Mouse (Mus musculus) CH12.LX (cell line): ENCODE data around the gene Zeb2. TPM values are rescaled to one million over a fixed set of nuclear protein-coding genes. Genes with fewer than 3 reads are reported as not detected.

Experiments used
- DNase-seq: peaks from one replicate; pipeline ENCODE4 v3.0.0-alpha.2; 2013; ENCODE audit errors: extremely low read depth
- H3K27ac ChIP-seq: 2 replicates; pipeline ENCODE4 v1.5.1; 2012; ENCODE audit warnings: low read depth, mild to moderate bottlenecking, control low read depth, moderate library complexity; ENCODE audit not compliant: insufficient read depth
- H3K27me3 ChIP-seq: replicated peaks from 2 replicates; pipeline ENCODE3; 2012; ENCODE audit warnings: inconsistent platforms
- H3K36me3 ChIP-seq, 2 experiments: replicated peaks in 1 of 2; 2 replicates each; pipeline versions ENCODE3 to v1.6.1; 2012; ENCODE audit warnings: inconsistent platforms in 1 of 2, low read length in 1 of 2, mild to moderate bottlenecking in 1 of 2, mixed read lengths in 1 of 2, moderate library complexity in 1 of 2; ENCODE audit not compliant: control insufficient read depth in 1 of 2, insufficient read depth in 1 of 2
- H3K4me1 ChIP-seq, 2 experiments: 2 replicates each; pipeline ENCODE4 v1.6.1; 2012; ENCODE audit warnings: inconsistent platforms in 1 of 2, moderate library complexity in 1 of 2; ENCODE audit not compliant: insufficient read depth in 2 of 2, control insufficient read depth in 1 of 2
- H3K4me2 ChIP-seq: 2 replicates; pipeline ENCODE4 v1.6.1; 2012; ENCODE audit warnings: low read depth, mild to moderate bottlenecking, control low read depth; ENCODE audit not compliant: poor library complexity, insufficient read depth, severe bottlenecking
- H3K4me3 ChIP-seq, 3 experiments: fragments of 150-350 bp in 1 of 3; sonication (generic) in 1 of 3; replicated peaks in 1 of 3; 2 replicates each; pipeline versions ENCODE3 to v1.5.1; 2011 to 2012; ENCODE audit warnings: low read depth in 2 of 3, low read length in 2 of 3, mild to moderate bottlenecking in 2 of 3, moderate library complexity in 2 of 3, control low read depth in 1 of 3, improper control_type of control experiment in 1 of 3, inconsistent platforms in 1 of 3, mixed read lengths in 1 of 3; ENCODE audit not compliant: poor library complexity in 1 of 3
- H3K79me2 ChIP-seq: replicated peaks from 2 replicates; pipeline ENCODE4 v1.6.1; 2012; ENCODE audit warnings: mild to moderate bottlenecking, moderate library complexity; ENCODE audit not compliant: control insufficient read depth, poor library complexity, insufficient read depth, severe bottlenecking; ENCODE audit errors: extremely low read depth
- H3K9ac ChIP-seq: 2 replicates; pipeline ENCODE4 v1.6.1; 2012; ENCODE audit warnings: low read depth, mild to moderate bottlenecking, control low read depth, moderate library complexity; ENCODE audit not compliant: insufficient read depth
- H3K9me3 ChIP-seq: replicated peaks from 2 replicates; pipeline ENCODE3; 2012; ENCODE audit warnings: low read length, inconsistent platforms, mixed read lengths
- BHLHE40 ChIP-seq: IDR thresholded peaks from 2 replicates; pipeline ENCODE4 v1.6.1; 2011; ENCODE audit warnings: mild to moderate bottlenecking, low read depth, low read length, improper control_type of control experiment
- CHD1 ChIP-seq: IDR thresholded peaks from 2 replicates; pipeline ENCODE4 v1.6.1; 2012; ENCODE audit warnings: low read depth, low read length, improper control_type of control experiment, inconsistent platforms
- CHD2 ChIP-seq: IDR thresholded peaks from 2 replicates; pipeline ENCODE4 v1.6.1; 2011; ENCODE audit warnings: low read length, improper control_type of control experiment
- CTCF ChIP-seq, 2 experiments: IDR thresholded peaks in 1 of 2; conservative IDR thresholded peaks in 1 of 2; 2 replicates each; pipeline ENCODE4 v1.5.1; 2011 to 2012; ENCODE audit warnings: low read depth in 2 of 2, low read length in 2 of 2, improper control_type of control experiment in 1 of 2, inconsistent platforms in 1 of 2, mild to moderate bottlenecking in 1 of 2, moderate library complexity in 1 of 2
- E2F4 ChIP-seq: IDR thresholded peaks from 2 replicates; pipeline ENCODE4 v1.6.1; 2011; ENCODE audit warnings: low read depth, low read length, improper control_type of control experiment; ENCODE audit not compliant: insufficient replicate concordance
- ELF1 ChIP-seq: IDR thresholded peaks from 2 replicates; pipeline ENCODE4 v1.6.1; 2014; ENCODE audit warnings: low read depth, mild to moderate bottlenecking, inconsistent platforms, low read length, improper control_type of control experiment
- EP300 ChIP-seq: IDR thresholded peaks from 2 replicates; pipeline ENCODE4 v1.6.1; 2011; ENCODE audit warnings: low read length, improper control_type of control experiment
- ETS1 ChIP-seq: conservative IDR thresholded peaks from 2 replicates; pipeline ENCODE4 v1.6.1; 2012; ENCODE audit warnings: low read depth, mild to moderate bottlenecking, inconsistent platforms, low read length, improper control_type of control experiment, moderate library complexity
- GABPA ChIP-seq: IDR thresholded peaks from 2 replicates; pipeline ENCODE4 v1.6.1; 2012; ENCODE audit warnings: low read depth, low read length, improper control_type of control experiment, inconsistent platforms; ENCODE audit not compliant: insufficient replicate concordance
- HCFC1 ChIP-seq: IDR thresholded peaks from 2 replicates; pipeline ENCODE4 v1.6.1; 2012; ENCODE audit warnings: low read depth, mild to moderate bottlenecking, inconsistent platforms, low read length, improper control_type of control experiment
- IRF4 ChIP-seq: IDR thresholded peaks from 2 replicates; pipeline ENCODE4 v1.6.1; 2014; ENCODE audit warnings: low read depth, mild to moderate bottlenecking, inconsistent platforms, low read length, improper control_type of control experiment
- JUN ChIP-seq: IDR thresholded peaks from 2 replicates; pipeline ENCODE4 v1.6.1; 2011; ENCODE audit warnings: low read depth, mild to moderate bottlenecking, low read length, improper control_type of control experiment, moderate library complexity; ENCODE audit not compliant: insufficient read depth
- JUND ChIP-seq: conservative IDR thresholded peaks from 2 replicates; pipeline ENCODE4 v1.6.1; 2011; ENCODE audit warnings: low read depth, low read length, improper control_type of control experiment
- KAT2A ChIP-seq: IDR thresholded peaks from 2 replicates; pipeline ENCODE4 v1.6.1; 2012; ENCODE audit warnings: low read length, improper control_type of control experiment, inconsistent platforms; ENCODE audit not compliant: insufficient replicate concordance
- MAFK ChIP-seq: IDR thresholded peaks from 2 replicates; pipeline ENCODE4 v1.6.1; 2011; ENCODE audit warnings: low read length, improper control_type of control experiment; ENCODE audit not compliant: insufficient replicate concordance
- MAX ChIP-seq: IDR thresholded peaks from 2 replicates; pipeline ENCODE4 v1.6.1; 2011; ENCODE audit warnings: low read length, improper control_type of control experiment
- MAZ ChIP-seq: IDR thresholded peaks from 2 replicates; pipeline ENCODE4 v1.6.1; 2012; ENCODE audit warnings: low read depth, mild to moderate bottlenecking, inconsistent platforms, low read length, improper control_type of control experiment, moderate library complexity
- MEF2A ChIP-seq: IDR thresholded peaks from 2 replicates; pipeline ENCODE4 v1.6.1; 2014; ENCODE audit warnings: low read depth, mild to moderate bottlenecking, inconsistent platforms, low read length, improper control_type of control experiment, borderline replicate concordance
- MXI1 ChIP-seq: IDR thresholded peaks from 2 replicates; pipeline ENCODE4 v1.6.1; 2011; ENCODE audit warnings: mild to moderate bottlenecking, low read depth, low read length, improper control_type of control experiment
- MYC ChIP-seq: IDR thresholded peaks from 2 replicates; pipeline ENCODE4 v1.6.1; 2011; ENCODE audit warnings: low read depth, mild to moderate bottlenecking, improper control_type of control experiment, low read length
- NELFE ChIP-seq: IDR thresholded peaks from 2 replicates; pipeline ENCODE4 v1.6.1; 2011; ENCODE audit warnings: low read depth, low read length, improper control_type of control experiment
- NRF1 ChIP-seq: IDR thresholded peaks from 2 replicates; pipeline ENCODE4 v1.6.1; 2014; ENCODE audit warnings: low read depth, mild to moderate bottlenecking, inconsistent platforms, low read length, improper control_type of control experiment, moderate library complexity
- PAX5 ChIP-seq: IDR thresholded peaks from 2 replicates; pipeline ENCODE4 v1.6.1; 2012; ENCODE audit warnings: low read length, inconsistent platforms, mixed read lengths
- POLR2A ChIP-seq: IDR thresholded peaks from 2 replicates; pipeline ENCODE4 v1.6.1; 2011; ENCODE audit warnings: low read depth, mild to moderate bottlenecking, improper control_type of control experiment, low read length
- POLR2AphosphoS2 ChIP-seq: IDR thresholded peaks from 2 replicates; pipeline ENCODE4 v1.6.1; 2011; ENCODE audit warnings: low read depth, low read length, improper control_type of control experiment
- RAD21 ChIP-seq: IDR thresholded peaks from 2 replicates; pipeline ENCODE4 v1.6.1; 2011; ENCODE audit warnings: low read depth, mild to moderate bottlenecking, low read length, improper control_type of control experiment, moderate library complexity
- RCOR1 ChIP-seq: conservative IDR thresholded peaks from 2 replicates; pipeline ENCODE4 v1.6.1; 2012; ENCODE audit warnings: low read depth, mild to moderate bottlenecking, inconsistent platforms, low read length, improper control_type of control experiment
- SIN3A ChIP-seq: IDR thresholded peaks from 2 replicates; pipeline ENCODE4 v1.6.1; 2012; ENCODE audit warnings: low read length, improper control_type of control experiment, inconsistent platforms
- SMC3 ChIP-seq: IDR thresholded peaks from 2 replicates; pipeline ENCODE4 v1.6.1; 2011; ENCODE audit warnings: low read depth, low read length, improper control_type of control experiment
- TBP ChIP-seq: conservative IDR thresholded peaks from 2 replicates; pipeline ENCODE4 v1.6.1; 2011; ENCODE audit warnings: low read depth, low read length, improper control_type of control experiment
- TCF12 ChIP-seq: IDR thresholded peaks from 2 replicates; pipeline ENCODE4 v1.6.1; 2014; ENCODE audit warnings: low read depth, mild to moderate bottlenecking, inconsistent platforms, low read length, improper control_type of control experiment
- UBTF ChIP-seq: IDR thresholded peaks from 2 replicates; pipeline ENCODE4 v1.6.1; 2012; ENCODE audit warnings: low read depth, mild to moderate bottlenecking, inconsistent platforms, low read length, improper control_type of control experiment, moderate library complexity
- USF1 ChIP-seq: IDR thresholded peaks from 2 replicates; pipeline ENCODE4 v1.6.1; 2014; ENCODE audit warnings: low read depth, mild to moderate bottlenecking, inconsistent platforms, low read length, improper control_type of control experiment
- USF2 ChIP-seq: conservative IDR thresholded peaks from 2 replicates; pipeline ENCODE4 v1.6.1; 2011; ENCODE audit warnings: low read depth, low read length, improper control_type of control experiment
- ZC3H11A ChIP-seq: IDR thresholded peaks from 2 replicates; pipeline ENCODE4 v1.6.1; 2012; ENCODE audit warnings: low read depth, mild to moderate bottlenecking, inconsistent platforms, low read length, improper control_type of control experiment
- ZKSCAN1 ChIP-seq: IDR thresholded peaks from 2 replicates; pipeline ENCODE4 v1.6.1; 2012; ENCODE audit warnings: low read depth, inconsistent platforms, low read length, improper control_type of control experiment, borderline replicate concordance
- ZMIZ1 ChIP-seq: IDR thresholded peaks from 2 replicates; pipeline ENCODE4 v1.6.1; 2012; ENCODE audit warnings: low read depth, mild to moderate bottlenecking, inconsistent platforms, low read length, improper control_type of control experiment
- ZNF384 ChIP-seq: IDR thresholded peaks from 2 replicates; pipeline ENCODE4 v1.6.1; 2012; ENCODE audit warnings: low read depth, low read length, improper control_type of control experiment, inconsistent platforms
- dilution Hi-C: fragments of 300-500 bp; cut with MboI; formaldehyde crosslinking; loops from 2 replicates; pipeline ENCODE4 v1.14.3; 2020; ENCODE audit warnings: low sequenced_read_pairs; ENCODE audit not compliant: extremely low pct_unique_long_range_greater_than_20kb, extremely low pct_ligation_motif_present
- in situ Hi-C: fragments of 300-500 bp; cut with MboI; formaldehyde crosslinking; loops from 3 replicates; pipeline ENCODE4 v1.14.3; 2019; ENCODE audit warnings: low sequenced_read_pairs, low pct_ligation_motif_present, low pct_unique_long_range_greater_than_20kb, mixed read lengths
- polyA plus RNA-seq: library from polyadenylated mRNA; unstranded; fragments of >175 nt; gene quantifications from 2 replicates; pipeline ENCODE4 v1.2.1, GENCODE M21; 2012; ENCODE audit warnings: low read depth; ENCODE audit not compliant: insufficient read length
- total RNA-seq, 2 experiments: library from RNA; depleted of rRNA; stranded (reverse); fragments of 300-350 nt in 1 of 2; fragments of >200 nt in 1 of 2; gene quantifications; 2 replicates each; pipeline ENCODE4 v1.2.3; 2012 to 2014

The Zeb2 gene
- total and polyA plus RNA-seq, 3 experiments: 12.9 to 25.8 (median 20.8) TPM

DNA sequence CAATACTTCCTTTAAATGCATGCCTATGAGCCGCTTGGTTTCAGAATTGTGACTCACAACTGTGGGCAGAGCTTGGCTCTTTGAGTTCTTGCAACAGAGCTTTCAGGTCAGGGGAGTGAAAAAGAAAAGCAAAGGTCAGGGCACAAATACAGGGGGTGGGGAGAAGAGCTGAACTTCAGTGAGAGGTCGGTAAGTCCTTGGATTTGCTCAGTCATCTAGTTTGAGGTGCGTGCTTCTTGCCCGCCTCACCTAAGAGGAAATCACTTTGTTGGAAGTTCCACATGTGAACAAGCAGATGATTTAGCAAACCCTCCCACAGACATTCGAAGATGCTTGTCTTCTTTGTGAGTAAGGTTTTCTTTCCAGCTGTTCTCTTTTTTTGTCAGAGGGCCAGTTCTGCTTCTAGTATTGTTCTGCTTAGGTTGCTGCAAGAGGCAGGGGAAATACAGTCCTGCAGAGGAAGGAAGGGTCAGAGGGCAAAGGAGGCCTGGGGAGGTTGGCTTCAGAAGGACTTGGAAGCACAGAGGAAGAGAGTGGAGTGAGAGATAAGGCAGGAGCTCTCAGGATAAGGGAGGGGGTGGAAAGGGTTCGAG, 164.3 kb downstream of the Zeb2 start:
- TF ChIP-seq MEF2A (peak; percentile 69), POLR2A (peak; percentile 70), RCOR1 (peak; percentile 74), ZKSCAN1 (0 out of 2 replicates have a peak, but pooled peaks have one; percentile 4), MXI1 (peak; percentile 32; the same call in 1 of the 2 replicates), RAD21 (no peak; the same call in 1 of the 2 replicates), GABPA (no peak), TCF12 (peak; percentile 63; the same call in 1 of the 2 replicates), ZMIZ1 (peak; percentile 88), NELFE (peak; percentile 62), ETS1 (peak; percentile 87), IRF4 (peak; percentile 80), POLR2AphosphoS2 (no peak; the same call in 1 of the 2 replicates), BHLHE40 (peak; percentile 45; the same call in 1 of the 2 replicates), SMC3 (peak; percentile 30; the same call in 1 of the 2 replicates), CHD1 (peak; percentile 93; the same call in 1 of the 2 replicates), ZNF384 (peak; percentile 83), JUN (0 out of 2 replicates have a peak, but pooled peaks have one; percentile 17), USF2 (no peak), ELF1 (peak; percentile 26; the same call in 1 of the 2 replicates), SIN3A (peak; percentile 75), E2F4 (no peak; the same call in 1 of the 2 replicates), NRF1 (0 out of 2 replicates have a peak, but pooled peaks have one; percentile 34), USF1 (no peak), JUND (no peak; the same call in 1 of the 2 replicates), MAX (peak; percentile 38; the same call in 1 of the 2 replicates), UBTF (no peak; the same call in 1 of the 2 replicates), HCFC1 (peak; percentile 56), ZC3H11A (no peak), PAX5 (no peak), MAFK (peak; percentile 79; the same call in 1 of the 2 replicates), KAT2A (0 out of 2 replicates have a peak, but pooled peaks have one; percentile 46), CHD2 (peak; percentile 74; the same call in 1 of the 2 replicates), MYC (peak; percentile 58; the same call in 1 of the 2 replicates), MAZ (peak; percentile 84; the same call in 1 of the 2 replicates), TBP (peak; percentile 58), CTCF (conservative IDR thresholded peaks at IDR 0.05 in 1 of 2, IDR thresholded peaks at IDR 0.05 in 1 of 2; ENCODE audit: low read depth in 2 of 2, low read length in 2 of 2) (no peak), EP300 (peak; percentile 70)
- peak overlapping the region; percentile 99 for H3K9ac ChIP-seq

More for the DNA sequence above, 164.3 kb downstream of the Zeb2 start:
- Histone ChIP-seq H3K27me3 (no peaks in the 10 kb centered on the region), H3K79me2 (peaks cover 5% of the 10 kb centered on the region), H3K4me1 (peaks cover 5 to 52% of the 10 kb centered on the region in 2 experiments; a peak in 3 of 4 replicates), H3K36me3 (no peaks in the 10 kb centered on the region), H3K27ac (peak overlapping the region; percentile 100), H3K4me3 (peak overlapping the region; percentile 50 to 66 (median 52)), H3K4me2 (peak overlapping the region; percentile 99), H3K9me3 (no peaks in the 10 kb centered on the region)
- in situ Hi-C loops (no loop called here), dilution Hi-C loops (no loop called here)
- peak; percentile 84 for DNase-seq
